Mouse (Mus musculus) adrenal gland, postnatal 0 days (tissue): Measurements from ENCODE around the gene Szrd1. TPM values are rescaled to one million over a fixed set of nuclear protein-coding genes. Genes with fewer than 3 reads are reported as not detected.

Experiments used
- polyA plus RNA-seq: library from polyadenylated mRNA; unstranded; fragments of >200 nt; fragmentation: Nextera tagmentation; extraction: Ambion mirVana; gene quantifications from 2 replicates; pipeline ENCODE4 v1.2.1, GENCODE M21; 2015

The Szrd1 gene
- 19.4 and 21.3 TPM in 2 replicates for polyA plus RNA-seq

GRCm38 (mm10) chr4:141139116-141139970 lies at the start of gene Szrd1:
Szrd1 (minus strand) TSS chr4:141139775.

GRCm38 (mm10) chr4:141147112-141148008 lies 7.8 kb upstream of the Szrd1 start, which contains the start of gene Fbxo42:
Fbxo42 (plus strand) TSS chr4:141147913.

GRCm38 (mm10) chr4:141088033-141088432 lies 51.5 kb downstream of the Szrd1 start, which contains the start of gene Spata21:
Spata21 (plus strand) TSS chr4:141088333.

GRCm38 (mm10) chr4:141077681-141078509 lies 61.7 kb downstream of the Szrd1 start, which contains the start of gene Necap2:
Necap2 (minus strand) TSS chr4:141078357.

Other genes with a start within 250 kb of the Szrd1 start
- gene Padi2, start 233.4 kb downstream of the Szrd1 start, polyA plus RNA-seq = 3.3 and 6.9 TPM in 2 replicates
- 582 and 618 TPM in 2 replicates for gene Sdhb, start 178.6 kb downstream of the Szrd1 start, polyA plus RNA-seq
- gene Atp13a2, start 152.9 kb downstream of the Szrd1 start, polyA plus RNA-seq = 37.0 and 38.6 TPM in 2 replicates
- gene Mfap2, start 129.4 kb downstream of the Szrd1 start, polyA plus RNA-seq = 263 and 391 TPM in 2 replicates
- gene Crocc, start 79.2 kb downstream of the Szrd1 start, polyA plus RNA-seq = 2.3 and 2.8 TPM in 2 replicates
- 61.4 and 79.4 TPM in 2 replicates for gene Necap2, start 61.4 kb downstream of the Szrd1 start, polyA plus RNA-seq
- 0.14 and 0.22 TPM in 2 replicates for gene Spata21, start 51.4 kb downstream of the Szrd1 start, polyA plus RNA-seq
- 12.9 and 13.8 TPM in 2 replicates for gene Fbxo42, start 8.1 kb upstream of the Szrd1 start, polyA plus RNA-seq
- 2.3 and 2.6 TPM in 2 replicates for gene Rsg1, start 74.2 kb upstream of the Szrd1 start, polyA plus RNA-seq
- gene Arhgef19, start 99.7 kb upstream of the Szrd1 start, polyA plus RNA-seq = 8.5 and 11.6 TPM in 2 replicates
- gene Epha2, start 161.5 kb upstream of the Szrd1 start, polyA plus RNA-seq = 2.6 and 4.0 TPM in 2 replicates
- 1.2 and 1.5 TPM in 2 replicates for gene Fam131c, start 228.4 kb upstream of the Szrd1 start, polyA plus RNA-seq